Mouse (Mus musculus) layer of hippocampus, adult 8-10 months (tissue): Measurements from ENCODE around the gene Mylk4. TPM values are rescaled to one million over a fixed set of nuclear protein-coding genes. Genes with fewer than 3 reads are reported as not detected.

Source experiments
- DNase-seq, 2 experiments: peaks; one replicate each; pipeline ENCODE4 v3.0.0; 2022; ENCODE audit warnings: low spot score in 2 of 2
- total RNA-seq, 4 experiments: library from RNA; stranded (reverse); gene quantifications; 2 replicates each; pipeline ENCODE4 v1.2.4; 2022

Mylk4 gene
- total RNA-seq, 4 experiments from 2014 or later = 0.20 to 0.41 (median 0.25) TPM; not detected in 1

- no peak for DNase-seq
Observed at GRCm38 (mm10) chr13:32712568-32712967, 71.2 kb downstream of the Mylk4 start.

GRCm38 (mm10) chr13:32707894-32708293, 75.9 kb downstream of the Mylk4 start:
- DNase-seq = no peak

GRCm38 (mm10) chr13:32706651-32707288, 77.0 kb downstream of the Mylk4 start:
- no peak for DNase-seq

GRCm38 (mm10) chr13:32705315-32705714, 78.4 kb downstream of the Mylk4 start:
- DNase-seq = no peak

- no peak for DNase-seq
Observed at GRCm38 (mm10) chr13:32704911-32705310, 78.8 kb downstream of the Mylk4 start.

- no peak for DNase-seq
Observed at GRCm38 (mm10) chr13:32701564-32701963, 82.2 kb downstream of the Mylk4 start.

- no peak for DNase-seq
Observed at GRCm38 (mm10) chr13:32699376-32699775, 84.4 kb downstream of the Mylk4 start.

GRCm38 (mm10) chr13:32698956-32699355, 84.8 kb downstream of the Mylk4 start:
- DNase-seq = no peak

GRCm38 (mm10) chr13:32693886-32694455, 89.8 kb downstream of the Mylk4 start:
- DNase-seq = no peak

- no peak for DNase-seq
Observed at GRCm38 (mm10) chr13:32692563-32692962, 91.2 kb downstream of the Mylk4 start.

- no peak for DNase-seq
Observed at GRCm38 (mm10) chr13:32690279-32690678, 93.5 kb downstream of the Mylk4 start.

- DNase-seq = peak; percentile 19 to 66
Observed at GRCm38 (mm10) chr13:32680868-32681515, 102.8 kb downstream of the Mylk4 start.

- DNase-seq = no peak
Observed at GRCm38 (mm10) chr13:32680121-32680551, 103.6 kb downstream of the Mylk4 start.

GRCm38 (mm10) chr13:32678998-32679397, 104.8 kb downstream of the Mylk4 start:
- DNase-seq = no peak

- no peak for DNase-seq
Observed at GRCm38 (mm10) chr13:32670782-32671181, 113.0 kb downstream of the Mylk4 start.

GRCm38 (mm10) chr13:32668296-32668695, 115.5 kb downstream of the Mylk4 start:
- DNase-seq = no peak

GRCm38 (mm10) chr13:32667386-32667785, 116.4 kb downstream of the Mylk4 start:
- no peak for DNase-seq

GRCm38 (mm10) chr13:32662041-32662440, 121.7 kb downstream of the Mylk4 start:
- DNase-seq = no peak

- no peak for DNase-seq
Observed at GRCm38 (mm10) chr13:32660294-32660693, 123.5 kb downstream of the Mylk4 start.

- DNase-seq = no peak
Observed at GRCm38 (mm10) chr13:32659271-32659670, 124.5 kb downstream of the Mylk4 start.

GRCm38 (mm10) chr13:32657583-32657982, 126.2 kb downstream of the Mylk4 start:
- DNase-seq = no peak
